Mouse (Mus musculus) liver, embryonic 16.5 days (tissue): Measurements from ENCODE around the gene Inip. TPM values are rescaled to one million over a fixed set of nuclear protein-coding genes. Genes with fewer than 3 reads are reported as not detected.
A peak's percentile ranks its signal among the peaks of the same experiment; 100 is the strongest.

Source experiments
- ATAC-seq: fragments of 200-750 bp; cut with Nextera tagmentation; 2 replicates; pipeline ENCODE4 v1.8.0; 2017; ENCODE audit warnings: low read depth, mild to moderate bottlenecking, moderate number of reproducible peaks, moderate library complexity
- H3K27ac ChIP-seq: fragments of 300-500 bp; sonication (generic); 2 replicates; pipeline ENCODE4 v1.5.1; 2014; ENCODE audit warnings: mild to moderate bottlenecking, low read length
- H3K27me3 ChIP-seq: fragments of 300-500 bp; sonication (generic); 2 replicates; pipeline ENCODE4 v1.6.1; 2014; ENCODE audit warnings: low read depth, low read length, mixed read lengths; ENCODE audit not compliant: control insufficient read depth, insufficient read depth
- H3K36me3 ChIP-seq: fragments of 300-500 bp; sonication (generic); 2 replicates; pipeline ENCODE4 v1.6.1; 2014; ENCODE audit warnings: mild to moderate bottlenecking; ENCODE audit not compliant: control insufficient read depth, insufficient read depth
- H3K4me1 ChIP-seq: fragments of 300-500 bp; sonication (generic); 2 replicates; pipeline ENCODE4 v1.6.1; 2014; ENCODE audit warnings: low read depth, low read length, mixed read lengths; ENCODE audit not compliant: control insufficient read depth
- H3K4me2 ChIP-seq: fragments of 300-500 bp; sonication (generic); 2 replicates; pipeline ENCODE4 v1.6.1; 2014; ENCODE audit warnings: low read depth, low read length, mixed read lengths
- H3K4me3 ChIP-seq: fragments of 300-500 bp; sonication (generic); 2 replicates; pipeline ENCODE4 v1.5.1; 2014; ENCODE audit warnings: low read depth, mild to moderate bottlenecking, low read length
- H3K9ac ChIP-seq: fragments of 300-500 bp; sonication (generic); 2 replicates; pipeline ENCODE4 v1.6.1; 2014; ENCODE audit warnings: low read depth, low read length
- H3K9me3 ChIP-seq: fragments of 300-500 bp; sonication (generic); replicated peaks from 2 replicates; pipeline ENCODE4 v1.6.1; 2016; ENCODE audit warnings: low read length; ENCODE audit not compliant: control insufficient read depth
- WGBS: fragments of 180-500 bp; shearing (Covaris S2); extraction: QIAGEN DNeasy Blood & Tissue Kit; methylation state at CpG from one replicate; pipeline ENCODE4 v1.1.7; 2014; ENCODE audit not compliant: insufficient replicate concordance; 5-methylcytosine and 5-hydroxymethylcytosine counted together
- polyA plus RNA-seq: library from polyadenylated mRNA; unstranded; fragments of >200 nt; fragmentation: Nextera tagmentation; extraction: Ambion mirVana; gene quantifications from 2 replicates; pipeline ENCODE4 v1.2.1, GENCODE M21; 2015

The Inip gene
- polyA plus RNA-seq, 1 experiment from 2014 or later: 14.0 TPM

GRCm38 (mm10) chr4:59789015-59789414, 12.4 kb downstream of the Inip start:
- no peaks in the 10 kb centered on the region for H3K27me3 ChIP-seq
- no peaks in the 10 kb centered on the region for H3K9me3 ChIP-seq
- H3K4me3 ChIP-seq: no peak overlapping the region
- no peak overlapping the region for H3K4me2 ChIP-seq
- ATAC-seq: no peak
- H3K36me3 ChIP-seq: no peaks in the 10 kb centered on the region
- H3K9ac ChIP-seq: no peak overlapping the region
- no peaks in the 10 kb centered on the region; the same call in 1 of the 2 replicates for H3K4me1 ChIP-seq
- no peak overlapping the region for H3K27ac ChIP-seq

- 57% methylated on average over 6 of the region's 6 CpGs for WGBS
- H3K9ac ChIP-seq: no peak overlapping the region
- H3K4me3 ChIP-seq: no peak overlapping the region
- peaks cover 5% of the 10 kb centered on the region for H3K4me1 ChIP-seq
- H3K4me2 ChIP-seq: no peak overlapping the region
- no peaks in the 10 kb centered on the region for H3K36me3 ChIP-seq
- no peak for ATAC-seq
- no peaks in the 10 kb centered on the region for H3K27me3 ChIP-seq
- no peaks in the 10 kb centered on the region for H3K9me3 ChIP-seq
- no peak overlapping the region for H3K27ac ChIP-seq
Observed at GRCm38 (mm10) chr4:59787126-59787525, 14.3 kb downstream of the Inip start.

GRCm38 (mm10) chr4:59786661-59787060, 14.7 kb downstream of the Inip start:
- no peak for ATAC-seq
- WGBS: 2% methylated on average over 7 of the region's 7 CpGs

GRCm38 (mm10) chr4:59785412-59785811, 16.0 kb downstream of the Inip start:
- Histone ChIP-seq H3K9me3 (no peaks in the 10 kb centered on the region), H3K36me3 (no peaks in the 10 kb centered on the region), H3K4me3 (no peak overlapping the region), H3K4me1 (peaks cover 9% of the 10 kb centered on the region), H3K9ac (no peak overlapping the region), H3K27ac (no peak overlapping the region), H3K27me3 (no peaks in the 10 kb centered on the region), H3K4me2 (no peak overlapping the region)
- ATAC-seq: no peak
- WGBS: 29% methylated on average over 2 of the region's 2 CpGs

More at GRCm38 (mm10) chr4:59786661-59787060, 14.7 kb downstream of the Inip start:
- H3K4me3 ChIP-seq: no peak overlapping the region
- H3K27ac ChIP-seq: no peak overlapping the region
- no peak overlapping the region for H3K4me2 ChIP-seq
- peaks cover 6% of the 10 kb centered on the region for H3K4me1 ChIP-seq
- H3K27me3 ChIP-seq: no peaks in the 10 kb centered on the region
- H3K9me3 ChIP-seq: no peaks in the 10 kb centered on the region
- no peaks in the 10 kb centered on the region for H3K36me3 ChIP-seq
- H3K9ac ChIP-seq: no peak overlapping the region

- Histone ChIP-seq H3K4me3 (peak overlapping the region; percentile 96), H3K9me3 (no peaks in the 10 kb centered on the region), H3K36me3 (no peaks in the 10 kb centered on the region), H3K27ac (peak overlapping the region; percentile 56), H3K4me2 (peak overlapping the region; percentile 95), H3K9ac (peak overlapping the region; percentile 86), H3K27me3 (no peaks in the 10 kb centered on the region), H3K4me1 (peaks cover 12% of the 10 kb centered on the region)
- peak; percentile 96 for ATAC-seq
- WGBS: under 1% methylated on average over 36 of the region's 36 CpGs
Observed at GRCm38 (mm10) chr4:59783685-59784279, 17.6 kb downstream of the Inip start.

- WGBS: under 1% methylated on average over 47 of the region's 47 CpGs
- H3K36me3 ChIP-seq: no peaks in the 10 kb centered on the region
- ATAC-seq: peak; percentile 25
- peak overlapping the region; percentile 96 for H3K4me3 ChIP-seq
- H3K27me3 ChIP-seq: no peaks in the 10 kb centered on the region
- peak overlapping the region; percentile 56 for H3K27ac ChIP-seq
- peaks cover 12% of the 10 kb centered on the region for H3K4me1 ChIP-seq
- H3K9me3 ChIP-seq: no peaks in the 10 kb centered on the region
- peak overlapping the region; percentile 95 for H3K4me2 ChIP-seq
- H3K9ac ChIP-seq: peak overlapping the region; percentile 86
Observed at GRCm38 (mm10) chr4:59782853-59783684, 18.3 kb downstream of the Inip start.

GRCm38 (mm10) chr4:59780568-59780967, 20.8 kb downstream of the Inip start:
- no peaks in the 10 kb centered on the region for H3K36me3 ChIP-seq
- no peak overlapping the region for H3K27ac ChIP-seq
- H3K4me1 ChIP-seq: peaks cover 12% of the 10 kb centered on the region
- no peaks in the 10 kb centered on the region for H3K9me3 ChIP-seq
- H3K4me3 ChIP-seq: no peak overlapping the region
- WGBS: 48% methylated on average over 1 of the region's 1 CpGs
- ATAC-seq: no peak
- no peaks in the 10 kb centered on the region for H3K27me3 ChIP-seq
- H3K9ac ChIP-seq: no peak overlapping the region
- H3K4me2 ChIP-seq: no peak overlapping the region

- ATAC-seq: no peak
- 65% methylated on average over 3 of the region's 3 CpGs for WGBS
- Histone ChIP-seq H3K9ac (no peak overlapping the region), H3K4me3 (no peak overlapping the region), H3K4me2 (no peak overlapping the region), H3K27me3 (no peaks in the 10 kb centered on the region), H3K9me3 (no peaks in the 10 kb centered on the region), H3K27ac (no peak overlapping the region), H3K4me1 (peaks cover 11% of the 10 kb centered on the region), H3K36me3 (peaks cover 9% of the 10 kb centered on the region)
Observed at GRCm38 (mm10) chr4:59777828-59778227, 23.6 kb downstream of the Inip start.

- Histone ChIP-seq H3K4me1 (no peaks in the 10 kb centered on the region), H3K4me3 (no peak overlapping the region), H3K9ac (no peak overlapping the region), H3K36me3 (peaks cover 28% of the 10 kb centered on the region), H3K27me3 (no peaks in the 10 kb centered on the region), H3K4me2 (no peak overlapping the region), H3K9me3 (no peaks in the 10 kb centered on the region), H3K27ac (no peak overlapping the region)
- no peak for ATAC-seq
- WGBS: 80% methylated on average over 17 of the region's 17 CpGs
Observed at GRCm38 (mm10) chr4:59772171-59772879, 29.1 kb downstream of the Inip start.
